Mouse (Mus musculus): ENCODE measurements at regions not wholly inside any gene's neighbourhood (a gene's known extent, or its start where the extent isn't known, plus 50 kb on each side); places are given as distances from the start of the nearest gene placed in this dataset.

GRCm38 (mm10) chr4:153603936-153604335 is 121.3 kb upstream of the Ajap1 start:
- 0 out of 2 replicates have a peak, but pooled peaks cover 2% of the 10 kb centered on the region for H3K4me1 ChIP-seq (ENCODE audit: control insufficient read depth, insufficient read depth, low read length)
- WGBS: 69% methylated on average over 7 of the region's 7 CpGs
- ATAC-seq (ENCODE audit: insufficient read depth, low FRiP score): no peak
- H3K4me3 ChIP-seq (replicated peaks; ENCODE audit: low read length): no peak overlapping the region
- no peaks in the 10 kb centered on the region for H3K9me3 ChIP-seq (replicated peaks; ENCODE audit: control insufficient read depth, low read length)
- H3K9ac ChIP-seq (ENCODE audit: low read length): no peak overlapping the region
- H3K4me2 ChIP-seq (ENCODE audit: low read depth, low read length): no peak overlapping the region
- H3K27ac ChIP-seq (ENCODE audit: low read length): no peak overlapping the region
- H3K27me3 ChIP-seq (ENCODE audit: control insufficient read depth, insufficient read depth, low read length): no peaks in the 10 kb centered on the region
- H3K36me3 ChIP-seq (ENCODE audit: control insufficient read depth, insufficient read depth, low read length): no peaks in the 10 kb centered on the region

- 91% methylated on average over 16 of the region's 16 CpGs for WGBS
- no peak overlapping the region for H3K27ac ChIP-seq (ENCODE audit: low read length)
- no peak overlapping the region for H3K9ac ChIP-seq (ENCODE audit: low read length)
- H3K27me3 ChIP-seq (ENCODE audit: control insufficient read depth, insufficient read depth, low read length): no peaks in the 10 kb centered on the region
- no peak for ATAC-seq (ENCODE audit: insufficient read depth, low FRiP score)
- H3K4me3 ChIP-seq (replicated peaks; ENCODE audit: low read length): no peak overlapping the region
- 0 out of 2 replicates have a peak, but pooled peaks cover 2% of the 10 kb centered on the region for H3K4me1 ChIP-seq (ENCODE audit: control insufficient read depth, insufficient read depth, low read length)
- H3K4me2 ChIP-seq (ENCODE audit: low read depth, low read length): no peak overlapping the region
- H3K9me3 ChIP-seq (replicated peaks; ENCODE audit: control insufficient read depth, low read length): no peaks in the 10 kb centered on the region
- no peaks in the 10 kb centered on the region for H3K36me3 ChIP-seq (ENCODE audit: control insufficient read depth, insufficient read depth, low read length)
Measured at GRCm38 (mm10) chr4:153604695-153605485, 122.3 kb upstream of the Ajap1 start.

- Histone ChIP-seq H3K27me3 (ENCODE audit: control insufficient read depth, insufficient read depth, low read length) (no peaks in the 10 kb centered on the region), H3K27ac (ENCODE audit: low read length) (no peak overlapping the region), H3K36me3 (ENCODE audit: control insufficient read depth, insufficient read depth, low read length) (no peaks in the 10 kb centered on the region), H3K9ac (ENCODE audit: low read length) (no peak overlapping the region), H3K4me3 (replicated peaks; ENCODE audit: low read length) (no peak overlapping the region), H3K4me2 (ENCODE audit: low read depth, low read length) (no peak overlapping the region), H3K4me1 (ENCODE audit: control insufficient read depth, insufficient read depth, low read length) (no peaks in the 10 kb centered on the region), H3K9me3 (replicated peaks; ENCODE audit: control insufficient read depth, low read length) (no peaks in the 10 kb centered on the region)
- no peak; the same call in 1 of the 2 replicates for ATAC-seq (ENCODE audit: insufficient read depth, low FRiP score)
- WGBS: 58% methylated on average over 8 of the region's 8 CpGs
Measured at GRCm38 (mm10) chr4:153616058-153616457, 133.4 kb upstream of the Ajap1 start.

- Histone ChIP-seq H3K27me3 (ENCODE audit: control insufficient read depth, insufficient read depth, low read length) (no peaks in the 10 kb centered on the region), H3K4me1 (ENCODE audit: control insufficient read depth, insufficient read depth, low read length) (no peaks in the 10 kb centered on the region), H3K9me3 (replicated peaks; ENCODE audit: control insufficient read depth, low read length) (no peaks in the 10 kb centered on the region), H3K4me3 (replicated peaks; ENCODE audit: low read length) (no peak overlapping the region), H3K36me3 (ENCODE audit: control insufficient read depth, insufficient read depth, low read length) (no peaks in the 10 kb centered on the region), H3K27ac (ENCODE audit: low read length) (no peak overlapping the region; the same call in 1 of the 2 replicates), H3K9ac (ENCODE audit: low read length) (no peak overlapping the region), H3K4me2 (ENCODE audit: low read depth, low read length) (no peak overlapping the region)
- WGBS: 70% methylated on average over 6 of the region's 6 CpGs
- peak; percentile 49; the same call in 1 of the 2 replicates for ATAC-seq (ENCODE audit: insufficient read depth, low FRiP score)
Measured at GRCm38 (mm10) chr4:153616938-153617337, 134.3 kb upstream of the Ajap1 start.

- no peaks in the 10 kb centered on the region for H3K9me3 ChIP-seq (replicated peaks; ENCODE audit: control insufficient read depth, low read length)
- ATAC-seq (ENCODE audit: insufficient read depth, low FRiP score): no peak
- 86% methylated on average over 5 of the region's 5 CpGs for WGBS
- no peak overlapping the region for H3K4me3 ChIP-seq (replicated peaks; ENCODE audit: low read length)
- no peak overlapping the region for H3K27ac ChIP-seq (ENCODE audit: low read length)
- H3K9ac ChIP-seq (ENCODE audit: low read length): no peak overlapping the region
- no peaks in the 10 kb centered on the region for H3K4me1 ChIP-seq (ENCODE audit: control insufficient read depth, insufficient read depth, low read length)
- H3K36me3 ChIP-seq (ENCODE audit: control insufficient read depth, insufficient read depth, low read length): no peaks in the 10 kb centered on the region
- H3K4me2 ChIP-seq (ENCODE audit: low read depth, low read length): no peak overlapping the region
- no peaks in the 10 kb centered on the region for H3K27me3 ChIP-seq (ENCODE audit: control insufficient read depth, insufficient read depth, low read length)
Measured at GRCm38 (mm10) chr4:153620871-153621270, 138.3 kb upstream of the Ajap1 start.

GRCm38 (mm10) chr4:153631161-153631560 is 148.6 kb upstream of the Ajap1 start:
- no peaks in the 10 kb centered on the region for H3K9me3 ChIP-seq (replicated peaks; ENCODE audit: control insufficient read depth, low read length)
- H3K4me1 ChIP-seq (ENCODE audit: control insufficient read depth, insufficient read depth, low read length): no peaks in the 10 kb centered on the region
- no peak overlapping the region for H3K4me2 ChIP-seq (ENCODE audit: low read depth, low read length)
- no peak overlapping the region for H3K27ac ChIP-seq (ENCODE audit: low read length)
- no peaks in the 10 kb centered on the region for H3K36me3 ChIP-seq (ENCODE audit: control insufficient read depth, insufficient read depth, low read length)
- no peak for ATAC-seq (ENCODE audit: insufficient read depth, low FRiP score)
- H3K9ac ChIP-seq (ENCODE audit: low read length): no peak overlapping the region
- no peak overlapping the region for H3K4me3 ChIP-seq (replicated peaks; ENCODE audit: low read length)
- no peaks in the 10 kb centered on the region for H3K27me3 ChIP-seq (ENCODE audit: control insufficient read depth, insufficient read depth, low read length)
- WGBS: 63% methylated on average over 7 of the region's 7 CpGs

- no peaks in the 10 kb centered on the region for H3K27me3 ChIP-seq (ENCODE audit: control insufficient read depth, insufficient read depth, low read length)
- H3K36me3 ChIP-seq (ENCODE audit: control insufficient read depth, insufficient read depth, low read length): no peaks in the 10 kb centered on the region
- H3K4me3 ChIP-seq (replicated peaks; ENCODE audit: low read length): no peak overlapping the region
- H3K9me3 ChIP-seq (replicated peaks; ENCODE audit: control insufficient read depth, low read length): no peaks in the 10 kb centered on the region
- no peaks in the 10 kb centered on the region for H3K4me1 ChIP-seq (ENCODE audit: control insufficient read depth, insufficient read depth, low read length)
- H3K4me2 ChIP-seq (ENCODE audit: low read depth, low read length): no peak overlapping the region
- ATAC-seq (ENCODE audit: insufficient read depth, low FRiP score): no peak
- H3K9ac ChIP-seq (ENCODE audit: low read length): no peak overlapping the region
- WGBS: 90% methylated on average over 5 of the region's 5 CpGs
- no peak overlapping the region for H3K27ac ChIP-seq (ENCODE audit: low read length)
Measured at GRCm38 (mm10) chr4:153632056-153632455, 149.4 kb upstream of the Ajap1 start.

GRCm38 (mm10) chr4:153632551-153632950 is 149.9 kb upstream of the Ajap1 start:
- H3K9ac ChIP-seq (ENCODE audit: low read length): no peak overlapping the region
- no peak overlapping the region for H3K4me2 ChIP-seq (ENCODE audit: low read depth, low read length)
- 86% methylated on average over 19 of the region's 19 CpGs for WGBS
- no peaks in the 10 kb centered on the region for H3K9me3 ChIP-seq (replicated peaks; ENCODE audit: control insufficient read depth, low read length)
- no peak overlapping the region for H3K27ac ChIP-seq (ENCODE audit: low read length)
- H3K27me3 ChIP-seq (ENCODE audit: control insufficient read depth, insufficient read depth, low read length): no peaks in the 10 kb centered on the region
- no peaks in the 10 kb centered on the region for H3K36me3 ChIP-seq (ENCODE audit: control insufficient read depth, insufficient read depth, low read length)
- no peaks in the 10 kb centered on the region for H3K4me1 ChIP-seq (ENCODE audit: control insufficient read depth, insufficient read depth, low read length)
- H3K4me3 ChIP-seq (replicated peaks; ENCODE audit: low read length): no peak overlapping the region
- no peak for ATAC-seq (ENCODE audit: insufficient read depth, low FRiP score)

GRCm38 (mm10) chr4:153633260-153633659 is 150.6 kb upstream of the Ajap1 start:
- 41% methylated on average over 5 of the region's 5 CpGs for WGBS
- Histone ChIP-seq H3K27ac (ENCODE audit: low read length) (no peak overlapping the region), H3K4me1 (ENCODE audit: control insufficient read depth, insufficient read depth, low read length) (no peaks in the 10 kb centered on the region), H3K36me3 (ENCODE audit: control insufficient read depth, insufficient read depth, low read length) (no peaks in the 10 kb centered on the region), H3K4me2 (ENCODE audit: low read depth, low read length) (no peak overlapping the region), H3K9me3 (replicated peaks; ENCODE audit: control insufficient read depth, low read length) (no peaks in the 10 kb centered on the region), H3K4me3 (replicated peaks; ENCODE audit: low read length) (no peak overlapping the region), H3K9ac (ENCODE audit: low read length) (no peak overlapping the region), H3K27me3 (ENCODE audit: control insufficient read depth, insufficient read depth, low read length) (no peaks in the 10 kb centered on the region)
- no peak for ATAC-seq (ENCODE audit: insufficient read depth, low FRiP score)

Measured in stomach, embryonic 16.5 days (tissue).